25 mouse cellular contexts compared by ENCODE assay signal in the genomic region with DNA sequence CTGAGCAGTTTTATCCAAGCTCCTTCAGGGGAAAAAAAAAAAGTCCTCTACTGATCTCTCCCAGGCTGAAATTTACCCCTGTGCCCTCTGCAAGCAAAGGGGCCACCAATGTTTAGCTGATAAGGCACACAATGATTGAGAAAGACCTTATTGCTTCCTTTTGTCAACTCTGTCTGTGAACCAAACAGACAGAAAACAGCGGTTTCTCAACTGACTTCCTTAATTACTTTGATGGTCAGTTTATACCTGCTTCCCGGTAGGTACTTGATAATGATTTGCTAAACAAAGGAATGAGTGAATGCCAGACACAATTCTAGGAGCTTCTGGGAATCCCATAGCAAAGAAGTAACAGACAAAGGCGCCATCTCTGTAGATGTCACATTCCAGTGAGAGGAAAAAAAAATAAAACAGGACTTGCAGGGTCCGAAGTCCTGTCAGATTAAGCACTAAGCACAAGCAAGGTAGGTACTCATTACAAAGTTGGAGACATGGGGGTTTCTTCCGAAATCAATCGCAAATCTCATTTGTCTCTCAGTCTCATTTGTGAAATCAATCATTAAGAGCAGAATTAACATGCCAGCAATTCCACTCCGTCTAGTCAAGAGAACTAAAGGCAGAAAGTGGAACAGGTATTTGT. TPM values are rescaled to one million over a fixed set of nuclear protein-coding genes. Genes with fewer than 3 reads are reported as not detected.
A peak's percentile ranks its signal among the peaks of the same experiment; 100 is the strongest.
DNase-seq lines count a peak whose midpoint lies in the region; ATAC-seq and TF ChIP-seq lines count a peak whose summit lies in the region.
"Had no signal": no experiment of that assay in that cellular context is flagged by ENCODE, and none has a peak within 500 bp of the region (broad histone marks: within the 10 kb centered on the region; RNA-seq: fewer than 3 reads in every experiment).

No protein-coding gene starts in this region.

- H3K4me2 ChIP-seq in liver, embryonic 15.5 days, result no peak overlapping the region; the same call in 1 of the 2 replicates
- no peak overlapping the region for H3K4me2 ChIP-seq in forebrain, embryonic 11.5 days (ENCODE audit: low read depth, low read length, severe bottlenecking)
- H3K4me2 ChIP-seq: neural tube, embryonic 15.5 days had no signal

- H3K4me3 ChIP-seq in kidney, adult 2 months (ENCODE audit: insufficient read depth, low read depth, low read length), result no peak overlapping the region
- no peak overlapping the region for H3K4me3 ChIP-seq in ES-Bruce4 (ENCODE audit: low read depth, low read length)
- no peak overlapping the region for H3K4me3 ChIP-seq in liver, embryonic 15.5 days (replicated peaks)
- no peak overlapping the region for H3K4me3 ChIP-seq in forebrain, embryonic 11.5 days (ENCODE audit: low read depth, low read length)
- H3K4me3 ChIP-seq: forebrain, embryonic 10.5 days; hindbrain, embryonic 10.5 days; layer of hippocampus, adult 2 months; megakaryocyte, embryonic 14.5 days; neural tube, embryonic 15.5 days had no signal

- 19% methylated on average over 7 of the region's 7 CpGs for WGBS in kidney, adult 2 months
- WGBS in liver, embryonic 15.5 days (ENCODE audit: insufficient replicate concordance), result 22% methylated on average over 7 of the region's 7 CpGs
- WGBS in forebrain, embryonic 11.5 days, result 26% methylated on average over 7 of the region's 7 CpGs

- ATAC-seq in granulocyte monocyte progenitor cell, adult 5-6 weeks (replicated peaks; ENCODE audit: poor library complexity, severe bottlenecking), result peak; percentile 69
- ATAC-seq in liver, embryonic 15.5 days (ENCODE audit: insufficient read depth), result no peak
- ATAC-seq in forebrain, embryonic 11.5 days (replicated peaks; ENCODE audit: low FRiP score), result no peak
- ATAC-seq: midbrain, embryonic 16.5 days; Patski had no signal

- no peak for TF ChIP-seq EP300 in ES-Bruce4 (IDR thresholded peaks at IDR 0.05; ENCODE audit: insufficient read depth, low read depth, low read length)

- no peaks in the 10 kb centered on the region for H3K36me3 ChIP-seq in kidney, adult 2 months (ENCODE audit: control insufficient read depth, insufficient read depth, low read length)
- H3K36me3 ChIP-seq in ES-Bruce4 (ENCODE audit: control insufficient read depth, insufficient read depth, low read length, poor library complexity, severe bottlenecking), result no peaks in the 10 kb centered on the region
- no peaks in the 10 kb centered on the region for H3K36me3 ChIP-seq in liver, embryonic 15.5 days (replicated peaks)
- no peaks in the 10 kb centered on the region for H3K36me3 ChIP-seq in forebrain, embryonic 11.5 days (ENCODE audit: control insufficient read depth, insufficient read depth, low read length)
- H3K36me3 ChIP-seq: forebrain, embryonic 10.5 days; hindbrain, embryonic 10.5 days; neural tube, embryonic 15.5 days had no signal

- no peaks in the 10 kb centered on the region for H3K9me3 ChIP-seq in ES-Bruce4 (replicated peaks; ENCODE audit: control insufficient read depth, insufficient read depth, low read length, poor library complexity, severe bottlenecking)
- no peaks in the 10 kb centered on the region for H3K9me3 ChIP-seq in liver, embryonic 15.5 days (replicated peaks)
- no peaks in the 10 kb centered on the region for H3K9me3 ChIP-seq in forebrain, embryonic 11.5 days (ENCODE audit: control insufficient read depth, low read length)
- H3K9me3 ChIP-seq: forebrain, embryonic 10.5 days; hindbrain, embryonic 10.5 days; megakaryocyte, embryonic 14.5 days; neural tube, embryonic 15.5 days had no signal

- peak; percentile 37 for DNase-seq in kidney, adult 2 months
- DNase-seq in kidney, postnatal 25 days, result no peak
- DNase-seq in spleen, postnatal 14 days (ENCODE audit: low spot score in 2 of 2), result no peak
- DNase-seq in forebrain, embryonic 11.5 days (ENCODE audit: low spot score), result no peak
- DNase-seq in layer of hippocampus, postnatal 36 days, result no peak
- DNase-seq: adrenal gland, postnatal 36 days; cerebellum, adult 18-20 months; cerebellum, postnatal 36 days; gastrocnemius, postnatal 10 days; heart, adult 18-20 months; lung, postnatal 10 days; right cerebral cortex, postnatal 14 days; thymus, adult 2 months had no signal

- no peak overlapping the region for H3K27ac ChIP-seq in kidney, adult 2 months (ENCODE audit: insufficient read depth, low read depth, low read length)
- H3K27ac ChIP-seq in ES-Bruce4 (ENCODE audit: insufficient read depth, low read length), result peak overlapping the region; percentile 65
- H3K27ac ChIP-seq in liver, embryonic 15.5 days (replicated peaks), result 0 out of 2 replicates have a peak overlapping the region, but pooled peaks have one; percentile 29
- H3K27ac ChIP-seq in forebrain, embryonic 11.5 days (ENCODE audit: low read depth, low read length), result no peak overlapping the region
- H3K27ac ChIP-seq: forebrain, embryonic 10.5 days; hindbrain, embryonic 10.5 days; kidney, postnatal 0 days; layer of hippocampus, adult 2 months; liver, embryonic 14.5 days; neural tube, embryonic 15.5 days had no signal

- no peak for TF ChIP-seq CTCF in kidney, adult 2 months (conservative IDR thresholded peaks at IDR 0.05; ENCODE audit: insufficient read depth, insufficient read length, low read depth, low read length)
- TF ChIP-seq CTCF in ES-Bruce4 (IDR thresholded peaks at IDR 0.05; ENCODE audit: low read depth, low read length), result no peak

- H3K4me1 ChIP-seq in kidney, adult 2 months (ENCODE audit: control insufficient read depth, insufficient read depth, low read length), result no peaks in the 10 kb centered on the region
- H3K4me1 ChIP-seq in ES-Bruce4 (ENCODE audit: control insufficient read depth, insufficient read depth, low read length), result no peaks in the 10 kb centered on the region
- no peaks in the 10 kb centered on the region for H3K4me1 ChIP-seq in liver, embryonic 15.5 days (replicated peaks)
- H3K4me1 ChIP-seq in forebrain, embryonic 11.5 days (replicated peaks; ENCODE audit: control insufficient read depth, insufficient read depth, low read length), result 0 out of 2 replicates have a peak, but pooled peaks cover 3% of the 10 kb centered on the region
- H3K4me1 ChIP-seq: megakaryocyte, embryonic 14.5 days; neural tube, embryonic 15.5 days had no signal

- no peaks in the 10 kb centered on the region for H3K27me3 ChIP-seq in kidney, adult 2 months (replicated peaks; ENCODE audit: control insufficient read depth, insufficient read depth, low read length)
- no peaks in the 10 kb centered on the region for H3K27me3 ChIP-seq in ES-Bruce4 (ENCODE audit: control insufficient read depth, insufficient read depth, low read length, poor library complexity, severe bottlenecking)
- no peaks in the 10 kb centered on the region for H3K27me3 ChIP-seq in liver, embryonic 15.5 days
- H3K27me3 ChIP-seq in forebrain, embryonic 11.5 days (ENCODE audit: control insufficient read depth, insufficient read depth, low read length), result no peaks in the 10 kb centered on the region; the same call in 1 of the 2 replicates
- H3K27me3 ChIP-seq: neural tube, embryonic 15.5 days had no signal

- no peak overlapping the region for H3K9ac ChIP-seq in ES-Bruce4 (ENCODE audit: low read depth, poor library complexity, severe bottlenecking)
- H3K9ac ChIP-seq in liver, embryonic 15.5 days, result no peak overlapping the region
- no peak overlapping the region for H3K9ac ChIP-seq in forebrain, embryonic 11.5 days (ENCODE audit: low read length)
- H3K9ac ChIP-seq: liver, embryonic 14.5 days; neural tube, embryonic 15.5 days had no signal

- TF ChIP-seq POLR2A in kidney, adult 2 months (IDR thresholded peaks at IDR 0.05; ENCODE audit: low read depth, low read length), result no peak
- TF ChIP-seq POLR2A in ES-Bruce4 (IDR thresholded peaks at IDR 0.05; ENCODE audit: insufficient read depth, low read length), result no peak

RNA-seq across cellular contexts. Expression of gene Gpc3, which starts 19.1 kb away (rescaled TPM):
- 27.2 and 31.5 TPM in 2 replicates for polyA plus RNA-seq in kidney, adult 2 months (2012; rRNA removed)
- 79.4 and 83.5 TPM in 2 replicates for polyA plus RNA-seq in ES-Bruce4 (2011; ENCODE audit: insufficient read depth, insufficient read length, low read depth, missing spikeins)
- 2.2 and 6.1 TPM in 2 replicates for total RNA-seq in granulocyte monocyte progenitor cell, adult 5-6 weeks (2014; fragmentation: Nextera tagmentation)
- total RNA-seq in granulocyte monocyte progenitor cell, adult 5-6 weeks (2017), result 3.6 and 4.3 TPM in 2 replicates
- polyA plus RNA-seq in liver, embryonic 15.5 days (2015; fragmentation: Nextera tagmentation; extraction: Ambion mirVana), result 268 and 289 TPM in 2 replicates
- 177 and 187 TPM in 2 replicates for polyA plus RNA-seq in forebrain, embryonic 11.5 days (2014; fragmentation: Nextera tagmentation; extraction: Ambion mirVana)
- total RNA-seq in layer of hippocampus, postnatal 36 days (2021), result 1 to 10 TPM; 5.7 to 6.2 TPM

Comparison
In these comparisons a context has a peak if more than half of its experiments do, and no peak if none do; other contexts are left out.
1. H3K27ac ChIP-seq: peak in ES-Bruce4 (single experiment) and liver, embryonic 15.5 days (single experiment); none in kidney, adult 2 months (single experiment) and forebrain, embryonic 11.5 days (single experiment).